Mouse (Mus musculus) pancreas, adult 10 weeks (tissue): ENCODE results near the gene Trank1. TPM values are rescaled to one million over a fixed set of nuclear protein-coding genes. Genes with fewer than 3 reads are reported as not detected.

Experiments
- polyA plus RNA-seq: library from polyadenylated mRNA; stranded (reverse); fragments of 350-450 nt; fragmentation: Illumina TruSeq; extraction: RNeasy Lipid Tissue Mini Kit (QIAGEN cat#74804); gene quantifications from one replicate; pipeline ENCODE4 v1.2.3, GENCODE M21; 2015; ENCODE audit warnings: low read depth, low replicate concordance; ENCODE audit not compliant: insufficient read depth

Trank1 gene
- polyA plus RNA-seq: 0.07 TPM

DNA sequence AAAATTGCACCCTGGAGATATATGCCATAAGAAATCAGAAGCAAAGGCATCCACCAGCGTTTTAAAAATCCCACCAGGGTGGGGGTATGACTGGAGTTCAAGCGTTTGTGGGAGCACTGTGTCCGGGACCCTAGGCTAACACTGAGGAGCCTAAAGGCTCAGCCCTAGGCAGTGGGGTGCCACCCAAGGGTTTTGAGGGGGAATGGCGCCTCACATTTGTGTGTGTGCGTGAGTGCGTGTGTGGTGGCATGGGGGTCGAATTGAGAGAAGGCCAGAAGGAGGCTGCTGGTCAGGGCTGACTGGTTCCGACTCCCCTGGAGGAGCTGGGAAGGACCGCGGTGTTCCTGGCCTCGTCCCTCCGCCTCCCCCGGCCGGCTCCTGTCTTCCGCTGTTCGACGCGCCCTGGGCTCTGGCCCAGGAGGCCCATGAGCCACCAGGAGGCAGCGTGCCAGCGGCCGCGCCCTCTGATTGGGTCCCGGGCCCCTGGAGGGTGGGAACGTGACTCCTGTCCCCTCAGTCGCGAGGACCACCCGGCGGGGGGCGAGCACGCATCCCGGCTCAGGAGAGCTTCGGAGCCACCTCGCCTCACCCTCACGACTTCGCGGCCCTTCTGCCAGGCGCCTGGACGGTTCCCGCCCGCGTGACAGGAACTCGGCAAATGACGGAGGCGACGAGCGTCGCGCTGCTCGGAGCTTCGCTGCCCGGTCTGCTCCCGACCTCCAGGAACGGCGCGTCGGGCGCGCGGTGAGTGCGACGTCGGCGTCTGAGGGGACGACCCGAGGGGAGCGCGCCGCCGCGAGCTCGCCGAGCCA is at the start of gene Trank1:
TSS of gene Trank1 (plus strand) at position 709 of the 812 bp plus-strand sequence.

DNA sequence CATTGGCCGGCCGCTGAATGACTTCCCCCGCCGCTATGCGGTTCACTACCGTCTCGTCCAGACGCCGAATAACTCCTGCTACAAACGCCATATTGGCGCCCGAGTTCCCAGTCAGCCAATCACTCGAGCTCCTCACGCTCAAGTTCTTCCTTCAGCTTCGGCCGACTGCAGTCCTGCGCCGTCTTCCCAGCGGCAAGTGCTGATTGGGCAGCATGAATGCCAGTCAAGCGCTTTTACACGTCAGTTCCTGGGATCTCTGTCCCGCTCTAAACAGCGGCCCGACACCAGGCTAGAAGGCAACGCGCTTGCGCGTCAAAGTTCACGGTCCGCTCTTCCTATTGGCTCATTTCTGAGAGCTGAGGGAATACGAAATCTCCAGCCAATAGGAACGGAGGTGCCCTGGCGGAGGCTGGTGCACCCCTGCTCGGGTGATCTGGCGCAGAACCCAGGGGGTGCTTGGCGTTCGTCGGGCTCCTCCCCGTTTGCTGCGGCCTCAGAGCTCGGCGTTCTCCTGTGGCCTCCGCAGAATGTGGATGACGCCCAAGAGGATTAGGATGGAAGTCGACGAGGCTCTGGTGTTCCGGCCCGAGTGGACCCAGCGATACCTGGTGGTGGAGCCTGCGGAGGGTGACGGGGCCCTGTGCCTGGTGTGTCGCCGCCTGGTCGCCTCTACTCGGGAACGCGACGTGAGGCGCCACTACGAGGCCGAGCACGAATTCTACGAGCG is 39.9 kb upstream of the Trank1 start, which contains the start of the genes Mlh1 and Epm2aip1:
TSS of gene Mlh1 (minus strand) at position 358 of the 727 bp plus-strand sequence.
TSS of gene Epm2aip1 (plus strand) at position 496 of the 727 bp plus-strand sequence.

DNA sequence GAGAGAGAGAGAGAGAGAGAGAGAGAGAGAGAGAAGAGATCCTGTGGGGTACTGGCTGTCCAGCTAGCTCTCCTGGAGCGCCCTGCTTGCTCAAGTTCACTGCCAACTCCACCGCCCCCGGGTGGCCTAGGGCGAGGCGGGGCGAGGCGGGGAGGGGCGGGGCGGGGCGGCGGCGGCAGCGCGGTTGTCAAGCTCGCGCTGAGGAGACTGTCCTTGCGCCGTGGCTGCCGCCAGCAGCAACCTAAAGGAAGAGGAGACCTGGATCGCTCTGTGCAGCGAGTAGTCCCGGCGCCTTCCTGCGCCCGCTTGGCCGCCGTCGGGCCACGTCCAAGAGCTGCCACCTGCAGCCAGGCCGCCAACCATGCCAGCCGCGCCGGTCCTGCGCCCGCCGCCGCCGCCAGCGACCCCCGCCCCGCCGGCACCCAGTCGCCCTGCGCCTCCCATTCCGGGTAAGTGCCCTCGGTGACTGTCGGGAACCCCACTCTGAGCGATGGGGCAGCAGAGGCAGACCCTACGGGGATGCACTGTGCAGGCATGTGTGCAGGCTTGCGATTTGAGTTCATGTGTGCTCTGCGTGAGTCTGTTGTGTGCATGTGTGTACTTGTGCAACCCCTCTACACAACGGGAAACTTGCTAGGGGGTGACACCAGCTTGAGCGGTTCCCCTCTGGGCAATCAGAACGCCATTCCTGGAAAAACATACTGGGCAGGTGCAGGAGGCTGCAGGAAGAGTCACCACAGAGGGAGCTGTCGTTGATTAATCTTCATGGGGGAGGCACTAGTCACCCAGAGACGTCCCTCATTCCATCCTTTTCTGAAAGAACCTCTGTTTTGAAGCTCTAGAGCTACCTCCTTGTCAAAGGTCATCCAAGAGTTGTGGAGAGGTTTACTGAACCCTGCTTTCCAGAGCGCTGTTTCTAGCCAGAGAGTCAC is 127.6 kb downstream of the Trank1 start, which contains the start of gene Dclk3:
TSS of gene Dclk3 (plus strand) at position 178 of the 932 bp plus-strand sequence.

Other genes starting within 250 kb of the Trank1 start
- 12.1 TPM for gene Lrrfip2, start 194.1 kb upstream of the Trank1 start, polyA plus RNA-seq
- gene Mlh1, start 39.9 kb upstream of the Trank1 start, polyA plus RNA-seq: 5.3 TPM
- gene Epm2aip1, start 39.8 kb upstream of the Trank1 start, polyA plus RNA-seq: 8.3 TPM
- gene Dclk3, start 127.3 kb downstream of the Trank1 start, polyA plus RNA-seq: 0.35 TPM